ENCODE assay signal across 1 mouse cellular context in the genomic region with DNA sequence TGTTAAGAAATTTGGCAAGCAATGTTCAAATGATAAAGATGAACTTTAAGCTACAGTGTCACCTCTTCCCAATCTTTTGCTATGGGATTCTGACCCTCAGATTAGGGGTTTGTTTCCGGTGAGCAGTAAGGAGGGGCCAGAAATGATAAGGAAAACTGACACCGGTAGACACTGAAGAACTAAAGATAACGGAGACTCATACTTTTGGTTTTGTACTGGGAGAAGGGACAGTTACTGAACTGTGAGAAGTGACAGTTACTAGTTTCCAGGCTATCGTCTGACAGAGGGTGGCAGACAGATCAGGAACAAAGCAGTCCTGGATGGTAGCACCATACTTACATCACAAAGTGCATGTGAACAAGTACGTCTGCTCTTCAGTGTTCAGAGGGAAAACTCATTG.
TF ChIP-seq lines count a peak whose summit lies in the region.

No protein-coding gene starts in this region.

TF ChIP-seq in MEL, 35 proteins besides CTCF, POLR2A, EP300 and RAD21 (continued from another document):
- TF ChIP-seq ZNF384 (IDR thresholded peaks at IDR 0.05; ENCODE audit: low read depth, low read length) = peak; percentile 45; the same call in 1 of the 2 replicates
- peak; percentile 83 for TF ChIP-seq POLR2AphosphoS2 (IDR thresholded peaks at IDR 0.05; ENCODE audit: low read length)
- TF ChIP-seq TCF12 (IDR thresholded peaks at IDR 0.05; ENCODE audit: low read depth, low read length) = peak; percentile 90
- TF ChIP-seq USF2 (IDR thresholded peaks at IDR 0.05; ENCODE audit: borderline replicate concordance in 1 of 2, insufficient read depth in 1 of 2, low read depth in 1 of 2, low read length in 2 of 2) = no peak
- TF ChIP-seq ELF1 (IDR thresholded peaks at IDR 0.05; ENCODE audit: low read depth, low read length) = peak; percentile 51; the same call in 1 of the 2 replicates
- peak; percentile 76 for TF ChIP-seq NELFE (IDR thresholded peaks at IDR 0.05; ENCODE audit: low read depth, low read length)
- peak; percentile 93 for TF ChIP-seq ETS1 (IDR thresholded peaks at IDR 0.05; ENCODE audit: low read depth, low read length)
- TF ChIP-seq GABPA (IDR thresholded peaks at IDR 0.05; ENCODE audit: low read depth, low read length) = no peak
- TF ChIP-seq MAZ (IDR thresholded peaks at IDR 0.05; ENCODE audit: low read depth, low read length) = peak; percentile 96
- TF ChIP-seq CHD1 (IDR thresholded peaks at IDR 0.05; ENCODE audit: low read depth, low read length) = peak; percentile 90
- 0 out of 2 replicates have a peak, but pooled peaks have one; percentile 27 for TF ChIP-seq E2F4 (IDR thresholded peaks at IDR 0.05; ENCODE audit: borderline replicate concordance, low read depth, low read length)
- TF ChIP-seq MEF2A (IDR thresholded peaks at IDR 0.05; ENCODE audit: extremely low read depth, insufficient replicate concordance, low read depth, low read length, poor library complexity, severe bottlenecking) = 0 out of 2 replicates have a peak, but pooled peaks have one; percentile 20
- TF ChIP-seq SMC3 (IDR thresholded peaks at IDR 0.05; ENCODE audit: low read depth, low read length) = peak; percentile 16; the same call in 1 of the 2 replicates
- no peak for TF ChIP-seq NRF1 (IDR thresholded peaks at IDR 0.05; ENCODE audit: insufficient read depth, low read depth, low read length, poor library complexity, severe bottlenecking)
- TF ChIP-seq CHD2 (IDR thresholded peaks at IDR 0.05; ENCODE audit: low read length) = peak; percentile 27
- peak; percentile 48; the same call in 1 of the 2 replicates for TF ChIP-seq MAFK (IDR thresholded peaks at IDR 0.05; ENCODE audit: borderline replicate concordance, low read depth, low read length)
- peak; percentile 84 for TF ChIP-seq TBP (IDR thresholded peaks at IDR 0.05; ENCODE audit: low read depth, low read length)
- TF ChIP-seq ZC3H11A (IDR thresholded peaks at IDR 0.05; ENCODE audit: low read depth, low read length) = 0 out of 2 replicates have a peak, but pooled peaks have one; percentile 11
- no peak for TF ChIP-seq USF1 (IDR thresholded peaks at IDR 0.05; ENCODE audit: low read depth, low read length)
- TF ChIP-seq MYB (IDR thresholded peaks at IDR 0.05; ENCODE audit: low read depth, low read length) = peak; percentile 98
- peak; percentile 94 for TF ChIP-seq SIN3A (IDR thresholded peaks at IDR 0.05; ENCODE audit: low read length)
- peak; percentile 96 for TF ChIP-seq RCOR1 (IDR thresholded peaks at IDR 0.05; ENCODE audit: low read depth, low read length)
- TF ChIP-seq HCFC1 (IDR thresholded peaks at IDR 0.05; ENCODE audit: low read depth, low read length) = peak; percentile 71
- no peak for TF ChIP-seq UBTF (IDR thresholded peaks at IDR 0.05; ENCODE audit: borderline replicate concordance, insufficient read depth, low read depth, low read length)
- peak; percentile 75 for TF ChIP-seq JUND (IDR thresholded peaks at IDR 0.05; ENCODE audit: low read depth, low read length)
- peak; percentile 98 for TF ChIP-seq GATA1 (IDR thresholded peaks at IDR 0.05; ENCODE audit: low read depth, low read length)
- peak; percentile 87 for TF ChIP-seq MYC (IDR thresholded peaks at IDR 0.05; ENCODE audit: low read depth, low read length)
- peak; percentile 62; the same call in 1 of the 2 replicates for TF ChIP-seq BHLHE40 (IDR thresholded peaks at IDR 0.05; ENCODE audit: borderline replicate concordance, low read depth, low read length)
- peak; percentile 81 for TF ChIP-seq ZMIZ1 (IDR thresholded peaks at IDR 0.05; ENCODE audit: low read depth, low read length)
- no peak for TF ChIP-seq ZKSCAN1 (IDR thresholded peaks at IDR 0.05; ENCODE audit: low read depth, low read length)
- no peak for TF ChIP-seq POLR2AphosphoS5 (IDR thresholded peaks at IDR 0.05; ENCODE audit: borderline replicate concordance, low read depth, low read length)
- peak; percentile 56; the same call in 1 of the 2 replicates for TF ChIP-seq MXI1 (IDR thresholded peaks at IDR 0.05; ENCODE audit: low read depth, low read length)
- TF ChIP-seq TAL1 (IDR thresholded peaks at IDR 0.05; ENCODE audit: low read length) = peak; percentile 61
